Mouse (Mus musculus) kidney, postnatal 0 days (tissue): ENCODE measurements around the gene Cep78. TPM values are rescaled to one million over a fixed set of nuclear protein-coding genes. Genes with fewer than 3 reads are reported as not detected.

Experiments used
- ATAC-seq: fragments of 200-750 bp; cut with Nextera tagmentation; replicated peaks from 2 replicates; pipeline ENCODE4 v1.8.0; 2017; ENCODE audit warnings: low read depth, moderate number of reproducible peaks, moderate TSS enrichment, moderate library complexity; ENCODE audit not compliant: low FRiP score
- DNase-seq: peaks from one replicate; pipeline ENCODE4 v3.0.0-alpha.2; 2016; ENCODE audit warnings: low spot score
- H3K27ac ChIP-seq: fragments of 300-500 bp; sonication (generic); 2 replicates; pipeline ENCODE4 v1.5.1; 2014; ENCODE audit warnings: mild to moderate bottlenecking
- H3K27me3 ChIP-seq: fragments of 300-500 bp; sonication (generic); 2 replicates; pipeline ENCODE4 v1.6.1; 2014; ENCODE audit warnings: low read length, mixed read lengths; ENCODE audit not compliant: insufficient read depth
- H3K36me3 ChIP-seq: fragments of 300-500 bp; sonication (generic); 2 replicates; pipeline ENCODE4 v1.6.1; 2014; ENCODE audit warnings: low read length, mixed read lengths; ENCODE audit not compliant: insufficient read depth
- H3K4me1 ChIP-seq: fragments of 300-500 bp; sonication (generic); replicated peaks from 2 replicates; pipeline ENCODE4 v1.6.1; 2014; ENCODE audit warnings: antibody characterized with exemption, low read length, mixed read lengths; ENCODE audit not compliant: insufficient read depth
- H3K4me2 ChIP-seq: fragments of 300-500 bp; sonication (generic); 2 replicates; pipeline ENCODE4 v1.6.1; 2014; ENCODE audit warnings: mild to moderate bottlenecking, low read length, moderate library complexity, mixed read lengths
- H3K4me3 ChIP-seq: fragments of 300-500 bp; sonication (generic); replicated peaks from 2 replicates; pipeline ENCODE4 v1.5.1; 2014; ENCODE audit warnings: low read depth, low read length
- H3K9ac ChIP-seq: fragments of 300-500 bp; sonication (generic); 2 replicates; pipeline ENCODE4 v1.6.1; 2014; ENCODE audit warnings: low read depth, low read length
- H3K9me3 ChIP-seq: fragments of 300-500 bp; sonication (generic); replicated peaks from 2 replicates; pipeline ENCODE4 v1.6.1; 2016; ENCODE audit warnings: low read length, inconsistent platforms, mixed read lengths
- CTCF ChIP-seq: IDR thresholded peaks from 2 replicates; pipeline ENCODE4 v1.5.1; 2016; ENCODE audit warnings: antibody characterized with exemption, low read depth, mild to moderate bottlenecking, moderate library complexity
- WGBS: fragments of 180-500 bp; shearing (Covaris S2); extraction: QIAGEN DNeasy Blood & Tissue Kit; methylation state at CpG from one replicate; pipeline ENCODE4 v1.1.7; 2014; 5-methylcytosine and 5-hydroxymethylcytosine counted together
- polyA plus RNA-seq: library from polyadenylated mRNA; unstranded; fragments of >200 nt; fragmentation: Nextera tagmentation; extraction: Ambion mirVana; gene quantifications from 2 replicates; pipeline ENCODE4 v1.2.1, GENCODE M21; 2015

Cep78 gene
- polyA plus RNA-seq, 1 experiment from 2014 or later: 15.3 TPM

DNA sequence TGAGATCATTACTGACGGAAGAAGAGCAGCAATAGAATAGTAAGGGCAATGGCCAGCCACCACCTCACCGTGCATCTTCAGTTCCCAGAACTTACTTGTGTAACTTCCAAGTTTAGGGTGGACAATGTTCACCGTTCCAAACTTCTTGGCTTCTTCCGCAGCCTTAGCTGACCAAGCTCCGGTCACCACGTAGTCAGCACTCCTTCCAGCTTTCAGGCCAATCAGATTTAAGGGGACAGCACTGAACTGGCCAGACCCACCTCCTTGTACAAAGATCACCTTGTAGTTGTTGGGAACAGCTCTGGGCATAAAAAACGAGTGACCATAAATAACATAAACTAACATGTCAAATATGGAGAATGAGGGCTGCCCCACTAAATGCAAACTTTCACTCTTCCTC lies 66.7 kb downstream of the Cep78 start:
- no peaks in the 10 kb centered on the region for H3K9me3 ChIP-seq
- 94% methylated on average over 7 of the region's 7 CpGs for WGBS
- no peak overlapping the region for H3K27ac ChIP-seq
- ATAC-seq (no peak), DNase-seq (no peak)
- H3K4me3 ChIP-seq: no peak overlapping the region
- no peak overlapping the region for H3K9ac ChIP-seq
- no peak for TF ChIP-seq CTCF
- peaks cover 3% of the 10 kb centered on the region; the same call in 1 of the 2 replicates for H3K36me3 ChIP-seq
- H3K4me2 ChIP-seq: no peak overlapping the region
- H3K27me3 ChIP-seq: no peaks in the 10 kb centered on the region
- H3K4me1 ChIP-seq: no peaks in the 10 kb centered on the region

DNA sequence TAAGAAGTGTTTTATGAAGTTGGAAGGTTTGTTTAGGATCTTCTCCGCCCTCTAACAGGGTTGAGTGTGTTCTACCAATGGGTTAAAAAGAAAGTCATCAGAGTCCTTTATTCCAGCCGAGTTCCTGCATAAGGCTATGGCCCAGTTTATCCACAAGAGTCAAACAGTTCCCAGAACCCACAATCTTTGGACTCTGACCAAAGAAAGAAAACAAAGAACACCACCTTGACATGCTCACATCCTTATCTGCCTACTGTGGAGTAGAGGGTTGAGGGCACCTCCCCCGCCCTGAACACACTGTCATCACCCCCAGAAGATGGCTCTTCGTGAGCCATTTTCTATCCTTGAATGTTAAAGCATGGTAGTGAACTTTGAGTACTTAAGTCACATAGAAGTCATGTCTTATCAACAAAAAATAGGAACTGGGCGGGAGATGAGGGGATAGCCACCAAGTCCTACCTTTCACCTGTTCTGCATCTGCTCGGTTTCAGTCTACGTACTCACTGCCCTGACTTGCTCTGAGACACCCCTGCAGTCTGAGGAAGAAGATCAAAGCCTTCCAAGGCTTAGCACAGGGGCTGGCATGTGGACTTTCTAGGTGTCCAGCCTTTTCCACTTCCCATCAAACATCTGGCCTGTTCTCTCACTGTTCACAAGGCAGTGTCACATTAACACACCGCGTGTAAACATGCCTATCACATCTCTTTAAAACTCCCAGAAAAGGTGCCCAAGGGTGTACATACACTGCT lies 71.4 kb downstream of the Cep78 start:
- Histone ChIP-seq H3K4me2 (no peak overlapping the region), H3K4me1 (no peaks in the 10 kb centered on the region), H3K9ac (no peak overlapping the region), H3K36me3 (peaks cover 12% of the 10 kb centered on the region), H3K4me3 (no peak overlapping the region), H3K27me3 (no peaks in the 10 kb centered on the region), H3K9me3 (no peaks in the 10 kb centered on the region), H3K27ac (no peak overlapping the region)
- 91% methylated on average over 9 of the region's 9 CpGs for WGBS
- ATAC-seq: no peak
- no peak for TF ChIP-seq CTCF
- no peak for DNase-seq

DNA sequence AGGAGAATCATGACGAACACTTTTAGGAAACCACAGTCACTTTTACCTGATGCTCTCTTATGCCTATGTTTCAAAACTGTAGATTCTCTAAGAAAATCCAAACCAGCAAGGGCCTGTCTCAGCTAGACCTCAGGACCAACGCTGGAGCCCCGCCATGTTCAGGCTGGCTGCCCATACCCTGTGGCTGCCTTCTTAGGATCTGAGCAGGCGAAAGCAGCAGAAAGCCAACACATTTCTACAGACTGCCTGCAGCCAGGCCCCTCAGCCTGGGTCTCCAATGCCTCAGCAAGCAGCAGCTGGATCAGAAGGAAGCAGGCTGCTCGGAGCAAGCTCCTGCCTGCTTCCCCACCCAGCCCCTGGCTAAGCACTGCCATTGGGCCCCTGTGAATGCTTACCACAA lies 73.3 kb downstream of the Cep78 start:
- no peak for ATAC-seq
- no peaks in the 10 kb centered on the region for H3K27me3 ChIP-seq
- no peaks in the 10 kb centered on the region for H3K4me1 ChIP-seq
- no peaks in the 10 kb centered on the region for H3K9me3 ChIP-seq
- DNase-seq: no peak
- no peak for TF ChIP-seq CTCF
- H3K4me2 ChIP-seq: no peak overlapping the region
- H3K36me3 ChIP-seq: peaks cover 16% of the 10 kb centered on the region
- 88% methylated on average over 5 of the region's 5 CpGs for whole genome bisulfite sequencing
- H3K4me3 ChIP-seq: no peak overlapping the region
- H3K9ac ChIP-seq: no peak overlapping the region
- H3K27ac ChIP-seq: no peak overlapping the region

DNA sequence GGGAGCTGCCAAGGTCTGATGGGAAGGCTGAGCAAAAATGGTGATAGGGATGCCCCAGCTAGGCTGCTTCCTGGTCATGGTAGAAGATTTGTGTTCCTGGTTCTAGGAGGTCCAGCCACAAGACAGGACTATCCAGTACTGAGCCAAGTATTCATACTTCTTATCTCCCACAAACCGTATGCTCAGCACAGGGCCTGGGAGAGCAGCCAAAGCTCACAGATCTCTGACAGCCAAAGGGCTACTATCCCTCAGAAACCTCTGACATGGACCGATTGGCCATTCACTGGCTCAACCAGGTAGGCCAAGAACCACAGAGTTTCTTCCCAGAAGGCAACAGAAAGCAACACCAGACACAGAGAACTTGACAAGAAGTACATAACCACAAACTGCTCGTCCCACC lies 73.8 kb downstream of the Cep78 start:
- Histone ChIP-seq H3K9ac (no peak overlapping the region), H3K36me3 (peaks cover 16% of the 10 kb centered on the region), H3K9me3 (no peaks in the 10 kb centered on the region), H3K27ac (no peak overlapping the region), H3K4me2 (no peak overlapping the region), H3K4me3 (no peak overlapping the region), H3K27me3 (no peaks in the 10 kb centered on the region), H3K4me1 (no peaks in the 10 kb centered on the region)
- no peak for TF ChIP-seq CTCF
- no peak for DNase-seq
- 74% methylated on average over 3 of the region's 3 CpGs for WGBS
- ATAC-seq: no peak

DNA sequence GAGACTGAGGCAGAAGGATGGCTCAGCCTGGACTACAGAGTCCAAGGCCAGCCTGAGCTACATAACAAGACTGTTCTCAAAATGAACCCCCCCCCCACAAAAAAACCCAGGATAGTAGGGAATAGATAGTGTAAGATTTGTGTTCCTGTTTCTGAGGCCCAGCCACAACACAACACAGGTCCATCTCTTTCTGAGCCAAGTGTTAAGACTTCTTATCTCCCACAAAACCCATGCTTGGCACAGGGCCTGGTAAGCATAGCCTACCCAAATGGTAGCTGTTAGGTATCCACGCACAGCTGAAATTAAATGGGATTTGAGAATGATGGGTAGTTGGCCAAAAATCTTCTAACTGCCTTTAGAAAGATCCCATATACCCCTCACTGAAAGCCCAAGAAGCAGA lies 74.3 kb downstream of the Cep78 start:
- Histone ChIP-seq H3K9ac (no peak overlapping the region), H3K27me3 (no peaks in the 10 kb centered on the region), H3K36me3 (peaks cover 16% of the 10 kb centered on the region), H3K9me3 (no peaks in the 10 kb centered on the region), H3K4me3 (no peak overlapping the region), H3K27ac (no peak overlapping the region), H3K4me2 (no peak overlapping the region), H3K4me1 (no peaks in the 10 kb centered on the region)
- TF ChIP-seq CTCF: no peak
- ATAC-seq (no peak), DNase-seq (no peak)
- 89% methylated on average over 1 of the region's 1 CpGs for WGBS

DNA sequence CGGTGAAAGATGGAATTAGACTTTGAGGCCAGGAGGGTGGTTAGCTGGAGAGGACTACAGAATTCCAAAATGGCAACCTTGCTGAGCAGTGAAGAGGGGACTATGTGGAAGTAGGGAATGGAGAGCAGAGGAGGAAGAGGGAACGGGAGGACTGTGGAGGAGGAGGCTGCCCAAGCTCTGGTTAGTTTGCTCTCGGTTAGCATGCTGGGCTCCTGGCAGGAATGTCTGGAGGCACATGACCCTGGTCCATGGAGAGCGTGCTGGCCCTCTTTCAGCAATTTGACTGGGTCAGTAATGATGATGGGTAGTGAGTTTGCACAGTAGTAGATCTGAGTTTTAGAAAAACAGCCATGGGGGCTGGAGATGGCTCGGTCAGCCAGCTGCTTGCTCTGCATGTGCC lies 76.8 kb downstream of the Cep78 start:
- H3K36me3 ChIP-seq: peaks cover 13% of the 10 kb centered on the region; the same call in 1 of the 2 replicates
- WGBS: 68% methylated on average over 5 of the region's 5 CpGs
- H3K9me3 ChIP-seq: no peaks in the 10 kb centered on the region
- no peak overlapping the region for H3K27ac ChIP-seq
- TF ChIP-seq CTCF: no peak
- no peak overlapping the region for H3K4me2 ChIP-seq
- ATAC-seq (no peak), DNase-seq (no peak)
- no peak overlapping the region for H3K4me3 ChIP-seq
- H3K27me3 ChIP-seq: no peaks in the 10 kb centered on the region
- 0 out of 2 replicates have a peak, but pooled peaks cover 6% of the 10 kb centered on the region for H3K4me1 ChIP-seq
- H3K9ac ChIP-seq: no peak overlapping the region

Other genes with a start within 250 kb of the Cep78 start
- 55.0 and 55.2 TPM in 2 replicates for gene Psat1, start 37.7 kb downstream of the Cep78 start, polyA plus RNA-seq
- gene Gnaq, start 147.8 kb upstream of the Cep78 start, polyA plus RNA-seq: 27.2 and 30.0 TPM in 2 replicates